Mouse (Mus musculus) bone marrow, adult 2 months (tissue): ENCODE measurements at regions not wholly inside any gene's neighbourhood (a gene's known extent, or its start where the extent isn't known, plus 50 kb on each side); places are given as distances from the start of the nearest gene placed in this dataset.

Experiments used
- CTCF ChIP-seq: fragments of 200-500 bp; IDR thresholded peaks from 2 replicates; pipeline ENCODE4 v1.5.1; 2011; ENCODE audit warnings: low read length, control low read depth; ENCODE audit not compliant: control insufficient read depth, insufficient read depth
- POLR2A ChIP-seq: fragments of 200-500 bp; IDR thresholded peaks from 2 replicates; pipeline ENCODE4 v1.6.1; 2011; ENCODE audit warnings: low read depth, mild to moderate bottlenecking, control low read depth, low read length, borderline replicate concordance; ENCODE audit not compliant: control insufficient read depth

- TF ChIP-seq CTCF (peak; percentile 69), POLR2A (no peak)
Observed at GRCm38 (mm10) chr11:113175323-113175722, 393.3 kb downstream of the Sox9 start.
